Mouse (Mus musculus) E14TG2a.4 (cell line): ENCODE data around the gene Celsr1.

ENCODE experiments used
- CTCF ChIP-seq: conservative IDR thresholded peaks from 2 replicates; pipeline ENCODE4 v1.5.1; 2014; ENCODE audit warnings: low read length
- NANOG ChIP-seq: IDR thresholded peaks from 2 replicates; pipeline ENCODE4 v1.6.1; 2014; ENCODE audit warnings: borderline replicate concordance, low read length, mixed read lengths
- POU5F1 ChIP-seq: IDR thresholded peaks from 2 replicates; pipeline ENCODE4 v1.6.1; 2014; ENCODE audit warnings: low read length, borderline replicate concordance

- TF ChIP-seq CTCF = no peak
- no peak for TF ChIP-seq POU5F1
- TF ChIP-seq NANOG = no peak
Measured at GRCm38 (mm10) chr15:86017336-86017735, 16.2 kb downstream of the Celsr1 start.
